Mouse (Mus musculus): ENCODE results near the gene Kbtbd3. TPM values are rescaled to one million over a fixed set of nuclear protein-coding genes. Genes with fewer than 3 reads are reported as not detected.

The Kbtbd3 gene
- total and polyA plus RNA-seq, 3 experiments: 1.4 to 2.2 TPM; not detected in 1

DNA sequence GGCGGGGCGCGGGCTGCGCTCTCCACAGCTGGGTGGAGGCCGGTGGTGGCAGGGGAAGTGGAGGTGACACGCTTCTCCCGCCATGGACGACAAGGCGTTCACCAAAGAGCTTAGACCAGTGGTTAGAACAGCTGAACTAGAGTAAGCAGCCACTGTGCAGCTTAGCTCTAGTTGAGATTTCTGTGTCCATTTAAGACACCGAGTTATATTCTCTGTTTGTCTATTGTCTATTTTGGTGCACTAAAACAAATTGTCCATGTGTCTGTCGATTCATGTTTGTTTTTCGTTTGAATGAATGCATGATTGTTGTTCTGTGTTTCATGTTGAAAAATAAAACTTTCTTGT, 48.9 kb upstream of the Kbtbd3 start:
- DNase-seq (ENCODE audit: low read depth, low spot score): no peak

DNA sequence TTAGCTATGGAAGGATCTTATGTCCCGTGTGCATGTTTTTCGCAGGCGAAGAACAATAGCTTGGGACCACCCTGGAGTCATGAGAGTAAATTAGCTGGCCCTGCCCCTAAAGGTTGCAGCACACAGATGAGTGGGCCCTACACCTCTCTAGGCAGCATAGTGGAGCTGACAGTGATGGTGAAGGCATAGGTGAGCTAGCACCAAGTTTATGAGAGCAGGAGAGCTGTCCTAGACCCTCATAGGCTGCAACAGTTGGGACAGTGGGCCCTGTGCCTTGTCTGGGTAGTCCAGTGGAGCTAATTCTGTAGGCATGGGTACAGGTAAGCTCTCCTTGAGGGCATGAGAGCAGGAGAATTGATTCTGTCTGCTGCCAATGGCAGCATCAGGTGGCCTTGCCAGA, 42.8 kb upstream of the Kbtbd3 start:
- TF ChIP-seq NRF1 (IDR thresholded peaks at IDR 0.05; ENCODE audit: insufficient read depth, low read depth, low read length, poor library complexity, severe bottlenecking) (no peak), ZNF384 (IDR thresholded peaks at IDR 0.05; ENCODE audit: low read depth, low read length) (no peak), EP300 (IDR thresholded peaks at IDR 0.05; ENCODE audit: low read depth in 1 of 2, low read length in 2 of 2) (no peak), CTCF (IDR thresholded peaks at IDR 0.05 in 2 of 3, conservative IDR thresholded peaks at IDR 0.05 in 1 of 3; ENCODE audit: control insufficient read depth in 1 of 3, insufficient read depth in 1 of 3, low read depth in 2 of 3, low read length in 3 of 3, poor library complexity in 1 of 3, severe bottlenecking in 1 of 3) (no peak), SMC3 (IDR thresholded peaks at IDR 0.05; ENCODE audit: low read depth, low read length) (no peak), GATA1 (IDR thresholded peaks at IDR 0.05; ENCODE audit: low read depth, low read length) (no peak), MXI1 (IDR thresholded peaks at IDR 0.05; ENCODE audit: low read depth, low read length) (no peak), MEF2A (IDR thresholded peaks at IDR 0.05; ENCODE audit: extremely low read depth, insufficient replicate concordance, low read depth, low read length, poor library complexity, severe bottlenecking) (no peak), CHD2 (IDR thresholded peaks at IDR 0.05; ENCODE audit: low read length) (no peak)
- H3K4me1 ChIP-seq (ENCODE audit: control insufficient read depth in 1 of 2, insufficient read depth in 2 of 2, low read length in 2 of 2): no peaks in the 10 kb centered on the region
- no peaks in the 10 kb centered on the region for H3K79me2 ChIP-seq (ENCODE audit: control insufficient read depth, insufficient read depth, low read length, poor library complexity)
- no peaks in the 10 kb centered on the region for H3K9me3 ChIP-seq (replicated peaks; ENCODE audit: insufficient read depth, low read length)
- no peaks in the 10 kb centered on the region for H3K27me3 ChIP-seq (ENCODE audit: control insufficient read depth in 1 of 2, insufficient read depth in 2 of 2, low read length in 2 of 2)
- no peak overlapping the region for H3K4me3 ChIP-seq (ENCODE audit: control insufficient read depth in 1 of 2, insufficient read depth in 1 of 2, low read depth in 2 of 2, low read length in 2 of 2)
- no peak overlapping the region for H3K9ac ChIP-seq (ENCODE audit: control insufficient read depth, low read depth, low read length, poor library complexity, severe bottlenecking)
- H3K27ac ChIP-seq (ENCODE audit: control insufficient read depth, low read depth, low read length): no peak overlapping the region
- H3K36me3 ChIP-seq (ENCODE audit: control insufficient read depth in 1 of 2, insufficient read depth in 2 of 2, low read length in 2 of 2): no peaks in the 10 kb centered on the region
- DNase-seq (ENCODE audit: low read depth, low spot score): no peak

More for the DNA sequence above, 48.9 kb upstream of the Kbtbd3 start:
- no peak overlapping the region for H3K4me3 ChIP-seq (ENCODE audit: control insufficient read depth in 1 of 2, insufficient read depth in 1 of 2, low read depth in 2 of 2, low read length in 2 of 2)
- no peaks in the 10 kb centered on the region for H3K27me3 ChIP-seq (ENCODE audit: control insufficient read depth in 1 of 2, insufficient read depth in 2 of 2, low read length in 2 of 2)
- H3K36me3 ChIP-seq (ENCODE audit: control insufficient read depth in 1 of 2, insufficient read depth in 2 of 2, low read length in 2 of 2): no peaks in the 10 kb centered on the region
- H3K9me3 ChIP-seq (replicated peaks; ENCODE audit: insufficient read depth, low read length): no peaks in the 10 kb centered on the region
- H3K4me1 ChIP-seq (ENCODE audit: control insufficient read depth in 1 of 2, insufficient read depth in 2 of 2, low read length in 2 of 2): no peaks in the 10 kb centered on the region
- H3K9ac ChIP-seq (ENCODE audit: control insufficient read depth, low read depth, low read length, poor library complexity, severe bottlenecking): no peak overlapping the region
- H3K27ac ChIP-seq (ENCODE audit: control insufficient read depth, low read depth, low read length): no peak overlapping the region
- no peaks in the 10 kb centered on the region for H3K79me2 ChIP-seq (ENCODE audit: control insufficient read depth, insufficient read depth, low read length, poor library complexity)
- no peak for TF ChIP-seq RAD21 (IDR thresholded peaks at IDR 0.05; ENCODE audit: low read depth, low read length)
- no peak for TF ChIP-seq GABPA (IDR thresholded peaks at IDR 0.05; ENCODE audit: low read depth, low read length)
- no peak for TF ChIP-seq TBP (IDR thresholded peaks at IDR 0.05; ENCODE audit: low read depth, low read length)
- TF ChIP-seq ELF1 (IDR thresholded peaks at IDR 0.05; ENCODE audit: low read depth, low read length): no peak
- TF ChIP-seq E2F4 (IDR thresholded peaks at IDR 0.05; ENCODE audit: borderline replicate concordance, low read depth, low read length): no peak
- TF ChIP-seq EP300 (IDR thresholded peaks at IDR 0.05; ENCODE audit: low read depth in 1 of 2, low read length in 2 of 2): no peak

DNA sequence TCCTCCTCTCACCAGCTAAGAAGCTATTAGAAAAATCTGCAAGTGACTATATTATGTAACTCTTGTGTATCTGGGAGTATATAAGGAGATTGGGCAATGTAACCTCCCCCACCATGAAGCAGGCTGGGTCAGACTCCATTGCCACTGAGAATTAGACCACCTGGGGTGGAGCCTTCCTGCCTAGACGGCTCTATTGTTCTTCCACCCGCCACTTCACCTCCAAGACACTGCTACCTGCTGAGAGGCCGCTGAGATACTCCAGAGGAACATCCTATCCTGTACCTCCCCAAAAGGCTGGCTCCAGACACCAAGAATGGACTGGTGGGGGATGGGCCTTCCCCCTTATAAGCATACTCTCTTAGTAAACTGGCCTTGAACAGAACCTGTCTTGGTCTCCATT, 25.8 kb upstream of the Kbtbd3 start:
- no peak overlapping the region for H3K27ac ChIP-seq (ENCODE audit: control insufficient read depth, low read depth, low read length)
- DNase-seq (ENCODE audit: low read depth, low spot score): no peak

More for the DNA sequence above, 25.8 kb upstream of the Kbtbd3 start:
- Histone ChIP-seq H3K36me3 (ENCODE audit: control insufficient read depth in 1 of 2, insufficient read depth in 2 of 2, low read length in 2 of 2) (peaks cover 0 to 24% of the 10 kb centered on the region in 2 experiments; a peak in 3 of 4 replicates), H3K79me2 (ENCODE audit: control insufficient read depth, insufficient read depth, low read length, poor library complexity) (peaks cover under 1% of the 10 kb centered on the region; the same call in 1 of the 2 replicates), H3K4me3 (ENCODE audit: control insufficient read depth in 1 of 2, insufficient read depth in 1 of 2, low read depth in 2 of 2, low read length in 2 of 2) (no peak overlapping the region), H3K4me1 (ENCODE audit: control insufficient read depth in 1 of 2, insufficient read depth in 2 of 2, low read length in 2 of 2) (no peaks in the 10 kb centered on the region), H3K27me3 (ENCODE audit: control insufficient read depth in 1 of 2, insufficient read depth in 2 of 2, low read length in 2 of 2) (no peaks in the 10 kb centered on the region), H3K9me3 (replicated peaks; ENCODE audit: insufficient read depth, low read length) (no peaks in the 10 kb centered on the region), H3K9ac (ENCODE audit: control insufficient read depth, low read depth, low read length, poor library complexity, severe bottlenecking) (no peak overlapping the region)
- no peak for TF ChIP-seq UBTF (IDR thresholded peaks at IDR 0.05; ENCODE audit: borderline replicate concordance, insufficient read depth, low read depth, low read length)
- TF ChIP-seq KAT2A (conservative IDR thresholded peaks at IDR 0.05; ENCODE audit: low read depth, low read length): no peak
- no peak for TF ChIP-seq ZMIZ1 (IDR thresholded peaks at IDR 0.05; ENCODE audit: low read depth, low read length)
- TF ChIP-seq TCF12 (IDR thresholded peaks at IDR 0.05; ENCODE audit: low read depth, low read length): no peak
- no peak for TF ChIP-seq GATA1 (IDR thresholded peaks at IDR 0.05; ENCODE audit: low read depth, low read length)
- TF ChIP-seq MAFK (IDR thresholded peaks at IDR 0.05; ENCODE audit: borderline replicate concordance, low read depth, low read length): no peak
- no peak for TF ChIP-seq POLR2A (IDR thresholded peaks at IDR 0.05; ENCODE audit: control insufficient read depth in 1 of 2, insufficient read depth in 1 of 2, low read depth in 1 of 2, low read length in 2 of 2, poor library complexity in 1 of 2)
- no peak for TF ChIP-seq MAX (IDR thresholded peaks at IDR 0.05; ENCODE audit: low read length)
- TF ChIP-seq ZC3H11A (IDR thresholded peaks at IDR 0.05; ENCODE audit: low read depth, low read length): no peak
- TF ChIP-seq MEF2A (IDR thresholded peaks at IDR 0.05; ENCODE audit: extremely low read depth, insufficient replicate concordance, low read depth, low read length, poor library complexity, severe bottlenecking): no peak
- TF ChIP-seq RCOR1 (IDR thresholded peaks at IDR 0.05; ENCODE audit: low read depth, low read length): no peak
- TF ChIP-seq EP300 (IDR thresholded peaks at IDR 0.05; ENCODE audit: low read depth in 1 of 2, low read length in 2 of 2): no peak
- no peak for TF ChIP-seq CTCF (IDR thresholded peaks at IDR 0.05 in 2 of 3, conservative IDR thresholded peaks at IDR 0.05 in 1 of 3; ENCODE audit: control insufficient read depth in 1 of 3, insufficient read depth in 1 of 3, low read depth in 2 of 3, low read length in 3 of 3, poor library complexity in 1 of 3, severe bottlenecking in 1 of 3)
